Mouse (Mus musculus) embryo, embryonic 10.5 days (tissue): ENCODE results near the gene Plb1.

Source experiments
- DNase-seq: peaks from one replicate; pipeline ENCODE4 v3.0.0-alpha.2; 2015; ENCODE audit warnings: low spot score

Gene Plb1

DNA sequence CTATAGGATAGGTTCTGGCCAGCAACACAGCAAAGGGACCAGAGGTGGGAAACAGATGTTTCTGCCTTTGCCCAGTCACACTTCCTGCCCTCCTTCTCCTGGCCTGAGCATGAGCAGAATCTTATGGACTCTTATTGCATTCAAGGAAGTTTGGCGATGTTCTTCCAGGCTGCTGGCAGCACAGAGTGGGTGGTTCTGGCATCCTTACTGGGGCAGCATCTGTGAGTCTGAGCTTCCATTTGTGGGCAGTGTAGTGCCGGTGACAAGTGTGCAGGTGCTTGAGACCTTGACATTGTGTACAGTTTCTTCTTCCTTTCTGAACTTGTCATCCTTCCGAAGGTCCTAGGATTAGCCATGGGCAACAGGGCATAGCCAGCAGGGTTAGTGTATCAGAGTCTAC is 12.9 kb downstream of the Plb1 start:
- DNase-seq = no peak

DNA sequence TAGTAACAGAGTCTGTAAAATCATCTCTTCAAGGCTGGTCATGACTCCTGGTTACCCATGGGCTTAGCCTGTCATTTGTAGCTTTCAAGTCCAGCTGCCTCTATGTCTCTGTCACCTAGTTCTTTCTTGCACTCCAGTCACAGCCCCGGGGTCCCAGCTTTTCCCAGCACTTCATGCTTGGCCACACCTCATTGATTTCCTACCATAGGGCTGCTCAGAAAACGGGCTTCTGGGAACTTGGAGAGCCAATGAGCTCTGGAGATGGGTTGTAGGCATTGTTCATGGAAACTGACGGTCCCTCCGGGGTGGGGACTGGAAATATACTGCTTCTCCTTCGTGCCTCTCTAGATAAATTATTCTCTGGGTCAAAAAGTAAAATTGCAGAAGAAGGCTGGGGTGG is 28.2 kb downstream of the Plb1 start:
- DNase-seq = no peak

DNA sequence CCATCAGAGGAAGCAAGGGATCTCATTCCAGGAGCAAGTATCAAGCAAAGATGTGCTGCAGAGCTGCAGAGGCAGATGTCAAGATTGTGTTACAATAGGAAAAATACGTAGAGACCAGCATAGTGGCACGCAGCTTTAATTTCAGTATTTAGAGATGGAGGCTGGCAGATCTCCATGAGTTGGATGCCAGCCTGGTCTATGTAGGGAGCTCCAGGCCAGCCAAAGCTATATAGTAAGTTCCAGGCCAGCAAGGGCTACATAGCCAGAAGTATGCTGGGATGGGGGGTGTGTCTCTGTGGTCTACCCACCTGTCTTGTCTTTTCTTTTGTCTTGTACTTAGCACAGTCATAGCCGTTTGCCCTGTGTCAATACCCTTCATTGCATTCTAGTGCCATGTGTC is 28.7 kb downstream of the Plb1 start:
- no peak for DNase-seq

- DNase-seq = no peak
Observed at GRCm38 (mm10) chr5:32262534-32262933, 30.0 kb downstream of the Plb1 start.

DNA sequence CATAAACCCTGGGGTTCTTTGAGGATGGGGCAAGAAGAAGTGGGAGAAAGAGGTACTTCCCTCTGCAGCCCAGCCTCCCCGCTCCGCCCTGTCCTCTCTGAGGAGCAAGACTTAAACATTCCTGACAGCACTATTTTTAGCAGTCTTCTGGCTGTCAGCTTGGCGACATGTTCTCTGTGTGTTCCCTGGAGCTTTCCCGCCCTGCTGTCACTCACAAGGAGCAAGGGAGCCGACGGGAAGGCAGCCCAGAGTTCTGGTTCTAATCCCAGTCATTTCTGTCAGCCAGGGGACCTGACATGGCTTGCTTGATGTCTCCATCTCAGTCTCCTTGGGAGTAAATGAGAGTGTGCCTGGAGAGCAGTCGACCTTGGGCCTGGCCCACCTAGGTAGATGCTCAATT is 40.0 kb downstream of the Plb1 start:
- DNase-seq = no peak

GRCm38 (mm10) chr5:32278000-32278694 is 45.6 kb downstream of the Plb1 start:
- no peak for DNase-seq

- no peak for DNase-seq
Observed at GRCm38 (mm10) chr5:32280066-32280465, 47.6 kb downstream of the Plb1 start.

DNA sequence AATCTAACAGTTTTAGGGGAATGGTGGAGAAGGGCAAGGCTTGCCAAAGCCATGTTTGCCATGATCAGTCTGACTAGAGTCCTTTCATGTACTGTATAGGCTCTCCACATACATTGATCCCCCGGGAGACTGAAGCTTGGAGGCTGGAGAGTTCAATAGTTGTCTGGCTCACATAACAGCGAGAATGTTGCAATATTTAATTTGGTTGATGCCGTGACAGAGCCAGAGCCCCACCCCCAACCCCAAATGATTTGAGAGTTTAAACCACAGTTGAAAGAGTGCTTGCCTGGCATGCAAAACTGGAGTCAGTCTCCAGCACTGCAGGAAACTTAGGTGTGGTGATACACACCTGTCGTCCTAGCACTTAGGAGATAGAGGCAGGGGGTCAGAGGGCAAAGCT is 49.8 kb downstream of the Plb1 start:
- DNase-seq = no peak

DNA sequence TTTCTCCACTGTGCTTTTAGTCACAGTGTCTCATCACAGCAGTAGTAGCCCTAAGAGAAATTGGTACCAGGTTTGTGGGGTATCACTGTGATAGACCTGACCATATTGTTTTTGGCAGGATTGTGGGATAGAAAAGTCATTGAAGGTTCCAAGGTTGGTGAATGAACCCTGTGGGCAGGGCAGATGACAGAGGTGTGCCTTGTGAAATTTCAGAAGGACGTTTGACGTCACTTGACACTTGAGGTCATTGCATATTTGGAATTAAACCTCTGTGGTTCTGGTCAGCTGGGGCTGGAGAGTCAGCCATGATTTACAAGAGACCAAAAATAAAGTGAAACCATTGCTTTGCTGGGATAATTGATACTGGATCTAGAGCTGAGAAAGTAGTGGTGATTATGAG is 50.9 kb downstream of the Plb1 start:
- no peak for DNase-seq

- no peak for DNase-seq
Observed at GRCm38 (mm10) chr5:32286315-32286714, 53.8 kb downstream of the Plb1 start.

GRCm38 (mm10) chr5:32288021-32288420 is 55.5 kb downstream of the Plb1 start:
- no peak for DNase-seq

- no peak for DNase-seq
Observed at GRCm38 (mm10) chr5:32291316-32291715, 58.8 kb downstream of the Plb1 start.

- DNase-seq = peak; percentile 85
Observed at GRCm38 (mm10) chr5:32302991-32303921, 70.7 kb downstream of the Plb1 start.

- DNase-seq = no peak
Observed at GRCm38 (mm10) chr5:32307106-32307505, 74.6 kb downstream of the Plb1 start.

GRCm38 (mm10) chr5:32308647-32309046 is 76.1 kb downstream of the Plb1 start:
- no peak for DNase-seq

- no peak for DNase-seq
Observed at GRCm38 (mm10) chr5:32309714-32310113, 77.2 kb downstream of the Plb1 start.

- DNase-seq = no peak
Observed at GRCm38 (mm10) chr5:32310802-32311201, 78.3 kb downstream of the Plb1 start.

- DNase-seq = no peak
Observed at GRCm38 (mm10) chr5:32311589-32312166, 79.2 kb downstream of the Plb1 start.

DNA sequence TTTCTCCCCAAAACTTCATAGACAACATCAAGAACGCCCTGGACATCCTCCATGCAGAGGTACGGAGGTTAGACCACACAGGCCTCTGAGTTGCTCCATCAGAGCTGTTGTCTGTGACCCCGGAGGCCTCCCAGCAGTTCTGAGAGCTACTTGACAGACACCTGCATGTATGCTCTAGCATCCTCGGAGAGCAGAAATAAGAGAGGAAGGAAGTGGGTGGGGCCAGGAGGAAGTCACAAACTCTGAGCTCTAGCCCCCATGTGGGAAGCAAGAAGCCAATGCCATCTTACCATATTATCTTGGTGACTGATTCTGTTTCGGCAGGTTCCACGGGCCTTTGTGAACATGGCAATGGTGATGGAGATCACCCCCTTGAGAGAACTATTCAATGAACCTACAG is 81.2 kb downstream of the Plb1 start:
- DNase-seq = no peak

DNA sequence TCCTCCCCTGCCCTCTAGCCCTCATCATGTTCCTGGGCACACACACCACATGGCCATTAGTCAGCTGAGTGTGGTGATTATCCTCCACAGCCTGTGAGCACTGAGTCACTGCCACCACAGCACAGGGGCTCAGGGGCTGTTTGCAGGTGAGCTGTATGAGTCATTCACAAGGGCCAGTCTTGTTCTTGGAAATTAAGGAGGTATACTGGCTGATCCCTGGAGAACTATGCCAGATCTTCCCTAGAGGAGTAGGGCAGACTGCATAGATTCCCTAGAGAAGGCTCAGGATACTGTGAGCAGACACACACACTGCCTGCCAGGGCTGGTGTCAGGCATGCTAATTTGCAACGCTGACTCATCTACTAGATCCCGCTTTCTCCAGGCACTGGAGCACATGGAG is 82.2 kb downstream of the Plb1 start:
- no peak for DNase-seq

DNA sequence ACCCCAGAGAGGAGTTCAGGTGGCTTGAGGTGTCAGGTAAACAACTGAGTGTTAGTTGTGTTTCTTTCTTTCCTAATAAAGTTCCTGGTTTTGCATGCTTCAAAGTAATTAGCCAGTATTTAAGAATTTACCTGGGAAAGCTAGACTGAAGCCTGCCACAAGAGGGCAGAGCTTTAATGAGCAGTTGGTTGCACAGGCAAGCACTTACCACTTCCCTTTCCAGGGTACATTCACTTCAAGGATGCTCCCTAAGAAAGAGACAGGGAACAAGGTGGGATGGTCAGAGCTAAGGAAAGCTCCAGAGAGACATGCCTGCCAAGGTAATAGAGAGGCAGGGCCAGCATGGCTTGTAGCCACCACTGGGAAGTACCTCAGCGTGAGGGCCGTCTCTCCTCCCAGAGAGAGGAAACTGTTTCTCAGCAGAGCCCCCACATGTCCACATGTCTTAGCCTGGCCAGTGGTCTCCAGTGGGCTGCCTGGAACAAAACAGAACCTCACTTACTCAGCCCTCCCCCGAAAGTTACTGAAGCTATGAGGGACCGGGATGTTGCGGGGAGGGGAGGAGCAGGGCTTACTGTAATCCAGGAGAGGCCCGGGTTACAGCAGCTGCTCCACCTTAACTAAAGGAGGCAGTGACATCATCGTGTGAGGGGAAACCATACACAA is 89.8 kb downstream of the Plb1 start:
- peak; percentile 74 for DNase-seq

DNA sequence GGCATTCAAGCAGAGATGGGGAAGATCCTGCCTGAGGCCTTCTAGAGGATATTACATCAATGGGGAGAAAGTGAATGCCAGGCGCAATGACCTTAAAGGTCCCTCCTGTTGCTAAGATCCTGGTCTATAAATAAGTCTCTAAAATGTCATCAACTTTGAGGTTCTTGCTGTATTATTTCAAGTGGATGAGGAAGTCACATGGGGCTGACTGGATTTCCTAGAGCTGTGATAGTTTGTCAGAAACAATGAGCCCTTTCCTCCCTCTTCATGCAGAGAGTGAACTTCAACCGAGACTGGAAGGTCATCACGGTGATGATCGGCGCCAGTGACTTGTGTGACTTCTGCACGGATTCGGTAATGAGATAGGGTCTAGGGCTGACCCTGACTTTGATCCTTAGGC is 95.6 kb downstream of the Plb1 start:
- no peak for DNase-seq

GRCm38 (mm10) chr5:32332591-32332990 is 100.1 kb downstream of the Plb1 start:
- no peak for DNase-seq
